Mouse (Mus musculus): ENCODE results near the gene Hsf2. TPM values are rescaled to one million over a fixed set of nuclear protein-coding genes. Genes with fewer than 3 reads are reported as not detected.

The Hsf2 gene
- polyA plus RNA-seq (2015; fragmentation: Nextera tagmentation; extraction: Ambion mirVana), result 11.2 and 12.7 TPM in 2 replicates

DNA sequence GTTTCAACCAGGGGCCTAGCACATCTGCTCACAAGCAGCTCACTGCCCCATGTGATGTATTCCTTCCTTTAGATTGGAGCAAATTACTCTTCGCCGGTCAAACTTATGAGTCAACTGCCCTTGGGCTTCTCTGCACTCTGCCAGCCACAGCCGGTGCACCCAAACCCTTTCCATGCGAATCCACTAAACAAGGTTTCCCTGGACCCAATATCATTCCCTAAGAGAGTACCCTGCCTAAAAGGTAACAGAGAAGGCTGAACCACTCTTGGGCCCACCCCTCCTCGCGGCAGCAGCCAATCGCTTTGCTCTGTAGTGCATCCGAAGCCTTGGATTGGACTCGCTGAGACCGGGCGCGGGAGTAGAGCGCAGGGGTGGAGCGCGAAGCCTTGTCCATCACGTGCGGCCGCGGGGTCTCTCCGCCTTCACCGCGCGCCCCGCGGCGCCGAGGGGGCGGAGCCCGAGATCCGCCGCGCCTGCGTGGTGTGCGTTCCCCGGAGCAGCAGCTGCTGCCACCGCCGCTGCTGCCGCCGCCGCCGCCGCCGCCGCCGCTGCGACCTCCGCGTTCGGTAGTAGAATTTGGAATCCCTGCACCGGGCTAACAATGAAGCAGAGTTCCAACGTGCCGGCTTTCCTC, at the start of gene Hsf2:
TSS of gene Hsf2 (plus strand) at position 478 of the 634 bp plus-strand sequence.
- no peaks in the 10 kb centered on the region for H3K9me3 ChIP-seq (ENCODE audit: control insufficient read depth, low read length)
- peak; percentile 100 for ATAC-seq (ENCODE audit: low FRiP score, low TSS enrichment)
- under 1% methylated on average over 52 of the region's 52 CpGs for WGBS
- H3K36me3 ChIP-seq (ENCODE audit: control insufficient read depth, insufficient read depth, low read length), result no peaks in the 10 kb centered on the region
- H3K9ac ChIP-seq (ENCODE audit: low read length), result peak within 1 kb of the TSS; percentile 93
- H3K4me3 ChIP-seq (ENCODE audit: low read depth, low read length), result peak within 1 kb of the TSS; percentile 86
- H3K4me2 ChIP-seq (replicated peaks; ENCODE audit: low read depth), result peak within 1 kb of the TSS; percentile 66
- H3K27me3 ChIP-seq (ENCODE audit: control insufficient read depth, insufficient read depth, low read length), result no peaks in the 10 kb centered on the region
- H3K4me1 ChIP-seq (replicated peaks; ENCODE audit: control insufficient read depth, insufficient read depth), result no peaks in the 10 kb centered on the region
- DNase-seq (ENCODE audit: low spot score), result peak; percentile 97
- no peak for TF ChIP-seq CTCF (IDR thresholded peaks at IDR 0.05; ENCODE audit: low read depth)
- no peak for TF ChIP-seq EP300 (optimal IDR thresholded peaks at IDR 0.05)
- H3K27ac ChIP-seq (replicated peaks), result peak within 1 kb of the TSS; percentile 94

- no peak overlapping the region for H3K27ac ChIP-seq (replicated peaks)
- H3K27me3 ChIP-seq (ENCODE audit: control insufficient read depth, insufficient read depth, low read length), result no peaks in the 10 kb centered on the region
- H3K36me3 ChIP-seq (ENCODE audit: control insufficient read depth, insufficient read depth, low read length), result no peaks in the 10 kb centered on the region
- no peak overlapping the region for H3K9ac ChIP-seq (ENCODE audit: low read length)
- WGBS, result 80% methylated on average over 2 of the region's 2 CpGs
- no peak overlapping the region for H3K4me3 ChIP-seq (ENCODE audit: low read depth, low read length)
- no peak for DNase-seq (ENCODE audit: low spot score)
- ATAC-seq (ENCODE audit: low FRiP score, low TSS enrichment), result 0 out of 2 replicates have a peak, but pooled peaks have one; percentile 43
- no peaks in the 10 kb centered on the region for H3K4me1 ChIP-seq (replicated peaks; ENCODE audit: control insufficient read depth, insufficient read depth)
- H3K4me2 ChIP-seq (replicated peaks; ENCODE audit: low read depth), result no peak overlapping the region
- TF ChIP-seq EP300 (optimal IDR thresholded peaks at IDR 0.05) (no peak), CTCF (IDR thresholded peaks at IDR 0.05; ENCODE audit: low read depth) (no peak)
- no peaks in the 10 kb centered on the region for H3K9me3 ChIP-seq (ENCODE audit: control insufficient read depth, low read length)
Measured at GRCm38 (mm10) chr10:57437898-57438297, 48.3 kb upstream of the Hsf2 start.

DNA sequence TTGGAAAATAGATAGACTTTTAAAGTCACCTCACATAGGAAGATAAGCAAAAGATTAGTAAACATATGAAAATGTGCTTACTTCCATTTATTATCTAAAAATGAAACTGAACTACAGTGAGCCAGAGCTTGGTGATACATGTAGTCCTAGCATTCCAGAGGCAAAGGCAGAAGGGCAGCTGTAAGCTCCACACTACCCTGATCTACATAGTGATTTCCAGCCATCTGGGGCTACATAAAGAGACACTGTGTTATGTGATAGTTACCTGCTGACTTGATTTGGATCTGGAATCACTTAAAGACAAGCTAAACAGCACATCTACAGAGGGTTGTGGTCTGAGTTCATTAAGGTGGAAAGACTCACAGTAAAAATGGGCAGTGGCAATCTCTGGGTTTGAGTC, 45.1 kb upstream of the Hsf2 start:
- no peaks in the 10 kb centered on the region for H3K36me3 ChIP-seq (ENCODE audit: control insufficient read depth, insufficient read depth, low read length)
- no peak for ATAC-seq (ENCODE audit: low FRiP score, low TSS enrichment)
- no peak overlapping the region for H3K4me2 ChIP-seq (replicated peaks; ENCODE audit: low read depth)
- H3K4me1 ChIP-seq (replicated peaks; ENCODE audit: control insufficient read depth, insufficient read depth), result no peaks in the 10 kb centered on the region
- no peak for DNase-seq (ENCODE audit: low spot score)
- TF ChIP-seq CTCF (IDR thresholded peaks at IDR 0.05; ENCODE audit: low read depth) (no peak), EP300 (optimal IDR thresholded peaks at IDR 0.05) (no peak)
- H3K27ac ChIP-seq (replicated peaks), result no peak overlapping the region
- H3K9ac ChIP-seq (ENCODE audit: low read length), result no peak overlapping the region
- H3K4me3 ChIP-seq (ENCODE audit: low read depth, low read length), result no peak overlapping the region
- H3K27me3 ChIP-seq (ENCODE audit: control insufficient read depth, insufficient read depth, low read length), result no peaks in the 10 kb centered on the region
- H3K9me3 ChIP-seq (ENCODE audit: control insufficient read depth, low read length), result no peaks in the 10 kb centered on the region

GRCm38 (mm10) chr10:57444392-57444791, 41.8 kb upstream of the Hsf2 start:
- no peak overlapping the region for H3K9ac ChIP-seq (ENCODE audit: low read length)
- H3K4me2 ChIP-seq (replicated peaks; ENCODE audit: low read depth), result no peak overlapping the region
- no peaks in the 10 kb centered on the region for H3K36me3 ChIP-seq (ENCODE audit: control insufficient read depth, insufficient read depth, low read length)
- no peaks in the 10 kb centered on the region for H3K4me1 ChIP-seq (replicated peaks; ENCODE audit: control insufficient read depth, insufficient read depth)
- no peak overlapping the region for H3K27ac ChIP-seq (replicated peaks)
- no peak for DNase-seq (ENCODE audit: low spot score)
- H3K4me3 ChIP-seq (ENCODE audit: low read depth, low read length), result no peak overlapping the region
- H3K9me3 ChIP-seq (ENCODE audit: control insufficient read depth, low read length), result no peaks in the 10 kb centered on the region
- no peak for ATAC-seq (ENCODE audit: low FRiP score, low TSS enrichment)
- 70% methylated on average over 8 of the region's 8 CpGs for WGBS
- no peaks in the 10 kb centered on the region for H3K27me3 ChIP-seq (ENCODE audit: control insufficient read depth, insufficient read depth, low read length)
- no peak for TF ChIP-seq CTCF (IDR thresholded peaks at IDR 0.05; ENCODE audit: low read depth)
- no peak for TF ChIP-seq EP300 (optimal IDR thresholded peaks at IDR 0.05)

DNA sequence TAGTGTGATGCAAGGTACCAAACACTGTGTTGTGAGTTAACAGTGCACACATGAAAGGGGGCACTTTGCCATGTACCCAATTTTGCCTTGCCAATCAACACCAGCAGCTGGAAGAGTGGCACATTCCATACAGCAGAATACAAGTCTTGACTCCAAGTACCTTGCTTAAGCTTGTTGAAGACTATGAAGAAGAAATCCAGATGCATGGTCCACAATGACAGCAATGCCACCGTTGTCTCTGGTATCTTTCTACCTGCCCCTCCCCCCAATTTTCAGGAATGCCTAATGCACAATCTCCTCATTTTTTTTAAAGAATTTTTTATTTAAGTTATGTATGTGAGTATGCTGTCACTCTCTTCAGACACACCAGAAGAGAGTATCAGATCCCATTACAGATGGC, 40.5 kb upstream of the Hsf2 start:
- DNase-seq (ENCODE audit: low spot score) (no peak), ATAC-seq (ENCODE audit: low FRiP score, low TSS enrichment) (no peak)
- no peaks in the 10 kb centered on the region for H3K4me1 ChIP-seq (replicated peaks; ENCODE audit: control insufficient read depth, insufficient read depth)
- no peaks in the 10 kb centered on the region for H3K27me3 ChIP-seq (ENCODE audit: control insufficient read depth, insufficient read depth, low read length)
- no peak overlapping the region for H3K4me3 ChIP-seq (ENCODE audit: low read depth, low read length)
- H3K36me3 ChIP-seq (ENCODE audit: control insufficient read depth, insufficient read depth, low read length), result no peaks in the 10 kb centered on the region
- no peak for TF ChIP-seq EP300 (optimal IDR thresholded peaks at IDR 0.05)
- H3K9ac ChIP-seq (ENCODE audit: low read length), result no peak overlapping the region
- H3K27ac ChIP-seq (replicated peaks), result no peak overlapping the region
- no peak overlapping the region for H3K4me2 ChIP-seq (replicated peaks; ENCODE audit: low read depth)
- no peaks in the 10 kb centered on the region for H3K9me3 ChIP-seq (ENCODE audit: control insufficient read depth, low read length)
- WGBS, result 93% methylated on average over 1 of the region's 1 CpGs

GRCm38 (mm10) chr10:57447657-57448050, 38.5 kb upstream of the Hsf2 start:
- TF ChIP-seq CTCF (IDR thresholded peaks at IDR 0.05; ENCODE audit: low read depth) (no peak), EP300 (optimal IDR thresholded peaks at IDR 0.05) (no peak)
- H3K27me3 ChIP-seq (ENCODE audit: control insufficient read depth, insufficient read depth, low read length), result no peaks in the 10 kb centered on the region
- H3K36me3 ChIP-seq (ENCODE audit: control insufficient read depth, insufficient read depth, low read length), result no peaks in the 10 kb centered on the region
- H3K27ac ChIP-seq (replicated peaks), result no peak overlapping the region
- no peaks in the 10 kb centered on the region for H3K4me1 ChIP-seq (replicated peaks; ENCODE audit: control insufficient read depth, insufficient read depth)
- no peaks in the 10 kb centered on the region for H3K9me3 ChIP-seq (ENCODE audit: control insufficient read depth, low read length)
- ATAC-seq (ENCODE audit: low FRiP score, low TSS enrichment) (no peak), DNase-seq (ENCODE audit: low spot score) (no peak)
- no peak overlapping the region for H3K9ac ChIP-seq (ENCODE audit: low read length)
- H3K4me3 ChIP-seq (ENCODE audit: low read depth, low read length), result no peak overlapping the region
- H3K4me2 ChIP-seq (replicated peaks; ENCODE audit: low read depth), result no peak overlapping the region
